8 mouse cellular contexts compared by ENCODE assay signal in genomic region chr9:41273171-41273781, GRCm38 (mm10).
DNase-seq lines count a peak whose midpoint lies in the region; ATAC-seq and TF ChIP-seq lines count a peak whose summit lies in the region.

No protein-coding gene starts in this region.

- no peaks in the 10 kb centered on the region for H3K79me2 ChIP-seq in heart, adult 2 months (replicated peaks; ENCODE audit: control insufficient read depth, insufficient read depth, low read length)

- WGBS in heart, adult 2 months = 2% methylated on average over 18 of the region's 18 CpGs
- 2% methylated on average over 18 of the region's 18 CpGs for WGBS in heart, embryonic 11.5 days (ENCODE audit: insufficient replicate concordance)
- under 1% methylated on average over 18 of the region's 18 CpGs for WGBS in limb, embryonic 15.5 days
- under 1% methylated on average over 18 of the region's 18 CpGs for WGBS in olfactory bulb, adult 2 months

- no peaks in the 10 kb centered on the region for H3K9me3 ChIP-seq in heart, embryonic 11.5 days (replicated peaks; ENCODE audit: control insufficient read depth, low read length)
- no peaks in the 10 kb centered on the region for H3K9me3 ChIP-seq in limb, embryonic 15.5 days

- TF ChIP-seq POLR2A in heart, adult 2 months (IDR thresholded peaks at IDR 0.05; ENCODE audit: insufficient read depth, low read depth, low read length) = 0 out of 2 replicates have a peak, but pooled peaks have one; percentile 20
- TF ChIP-seq POLR2A in olfactory bulb, adult 2 months (IDR thresholded peaks at IDR 0.05; ENCODE audit: insufficient read depth, low read depth, low read length) = no peak

- no peaks in the 10 kb centered on the region for H3K27me3 ChIP-seq in heart, adult 2 months (ENCODE audit: control insufficient read depth, insufficient read depth, low read length)
- H3K27me3 ChIP-seq in heart, embryonic 11.5 days (ENCODE audit: control insufficient read depth, insufficient read depth, low read length) = no peaks in the 10 kb centered on the region
- no peaks in the 10 kb centered on the region for H3K27me3 ChIP-seq in limb, embryonic 15.5 days

- H3K4me1 ChIP-seq in heart, adult 2 months (ENCODE audit: control insufficient read depth, insufficient read depth, low read length) = peaks cover 3% of the 10 kb centered on the region; the same call in 1 of the 2 replicates
- H3K4me1 ChIP-seq in heart, embryonic 11.5 days (ENCODE audit: control insufficient read depth, insufficient read depth, low read length) = no peaks in the 10 kb centered on the region; the same call in 1 of the 2 replicates
- H3K4me1 ChIP-seq in limb, embryonic 15.5 days = peaks cover 10% of the 10 kb centered on the region; the same call in 1 of the 2 replicates
- peaks cover 10% of the 10 kb centered on the region for H3K4me1 ChIP-seq in olfactory bulb, adult 2 months (ENCODE audit: control insufficient read depth, insufficient read depth, low read length)

- TF ChIP-seq CTCF in heart, adult 2 months (IDR thresholded peaks at IDR 0.05) = no peak
- no peak for TF ChIP-seq CTCF in olfactory bulb, adult 2 months (IDR thresholded peaks at IDR 0.05; ENCODE audit: insufficient read depth, low read depth, low read length)

- peak overlapping the region; percentile 35; the same call in 1 of the 2 replicates for H3K9ac ChIP-seq in heart, adult 2 months (ENCODE audit: low read depth, low read length)
- peak overlapping the region; percentile 67 for H3K9ac ChIP-seq in heart, embryonic 11.5 days (ENCODE audit: low read depth, low read length)
- H3K9ac ChIP-seq in limb, embryonic 15.5 days = peak overlapping the region; percentile 21; the same call in 1 of the 2 replicates

- H3K27ac ChIP-seq in heart, adult 2 months = no peak overlapping the region
- H3K27ac ChIP-seq in heart, embryonic 11.5 days (ENCODE audit: low read depth, low read length) = peak overlapping the region; percentile 62
- peak overlapping the region; percentile 76 for H3K27ac ChIP-seq in limb, embryonic 15.5 days
- peak overlapping the region; percentile 13; the same call in 1 of the 2 replicates for H3K27ac ChIP-seq in olfactory bulb, adult 2 months (ENCODE audit: insufficient read depth, low read depth, low read length)

- intact Hi-C loops in heart, adult 2 months (cut with DNase I) = no loop called here
- intact Hi-C loops in heart, postnatal 25 days (cut with DNase I) = no loop called here

- H3K4me3 ChIP-seq in heart, adult 2 months = peak overlapping the region; percentile 47
- peak overlapping the region; percentile 45 for H3K4me3 ChIP-seq in heart, embryonic 11.5 days (ENCODE audit: low read depth, low read length)
- H3K4me3 ChIP-seq in limb, embryonic 15.5 days = peak overlapping the region; percentile 38
- H3K4me3 ChIP-seq in olfactory bulb, adult 2 months (ENCODE audit: insufficient read depth, low read depth, low read length) = peak overlapping the region; percentile 35

- TF ChIP-seq EP300 in heart, adult 2 months (IDR thresholded peaks at IDR 0.05; ENCODE audit: insufficient read depth, low read depth, low read length) = no peak

- H3K36me3 ChIP-seq in heart, adult 2 months (ENCODE audit: control insufficient read depth, insufficient read depth, low read length) = no peaks in the 10 kb centered on the region
- H3K36me3 ChIP-seq in heart, embryonic 11.5 days (ENCODE audit: control insufficient read depth, insufficient read depth, low read length) = no peaks in the 10 kb centered on the region
- no peaks in the 10 kb centered on the region for H3K36me3 ChIP-seq in limb, embryonic 15.5 days

- peak; percentile 73; the same call in 1 of the 2 replicates for ATAC-seq in heart, embryonic 11.5 days (replicated peaks; ENCODE audit: insufficient number of reproducible peaks, low FRiP score, low TSS enrichment)
- ATAC-seq in limb, embryonic 15.5 days (ENCODE audit: insufficient number of reproducible peaks, low FRiP score, low TSS enrichment, low read depth) = peak; percentile 85

- peak overlapping the region; percentile 81 for H3K4me2 ChIP-seq in heart, embryonic 11.5 days
- H3K4me2 ChIP-seq in limb, embryonic 15.5 days = peak overlapping the region; percentile 67

- peak; percentile 7 to 25 for DNase-seq in heart, adult 2 months
- DNase-seq in heart, postnatal 25 days (ENCODE audit: low spot score) = no peak
- peak; percentile 59 for DNase-seq in brain, embryonic 18.5 days (ENCODE audit: low read depth, low spot score)
- no peak for DNase-seq in left cerebral cortex, adult 18-20 months (ENCODE audit: low spot score in 2 of 2)
- DNase-seq in layer of hippocampus, adult 9-10 months (ENCODE audit: low spot score) = no peak

Comparison
In these comparisons a context has a peak if more than half of its experiments do, and no peak if none do; other contexts are left out.
1. DNase-seq: peak in heart, adult 2 months (2 of 2) and brain, embryonic 18.5 days (single experiment); none in heart, postnatal 25 days (single experiment), left cerebral cortex, adult 18-20 months (0 of 2) and layer of hippocampus, adult 9-10 months (single experiment).
2. Peak in every context shown above with its lines, with median percentiles within 50 percentile points of each other: H3K4me3 ChIP-seq and H3K9ac ChIP-seq.